Mouse (Mus musculus) cerebellum, adult 18-20 months (tissue): ENCODE measurements around the gene Fbxl8.
A peak's percentile ranks its signal among the peaks of the same experiment; 100 is the strongest.

ENCODE experiments used
- DNase-seq, 2 experiments: peaks; one replicate each; pipeline ENCODE4 v3.0.0; 2021

Fbxl8 gene

GRCm38 (mm10) chr8:105305211-105306145 is 41.0 kb downstream of the Fbxl8 start, which contains the start of gene Elmo3:
TSS of gene Elmo3 (plus strand) at chr8:105305601.
- peak; percentile 76 to 80 for DNase-seq

GRCm38 (mm10) chr8:105306146-105306691 is 41.8 kb downstream of the Fbxl8 start:
- peak in 1 of 2 experiments; percentile 39 for DNase-seq

- DNase-seq = peak in 1 of 2 experiments; percentile 37
These were observed 43.2 kb downstream of the Fbxl8 start for GRCm38 (mm10) chr8:105307670-105308069.

- peak in 1 of 2 experiments; percentile 43 for DNase-seq
These were observed 44.0 kb downstream of the Fbxl8 start for GRCm38 (mm10) chr8:105308428-105308827.

GRCm38 (mm10) chr8:105309142-105309847 is 44.8 kb downstream of the Fbxl8 start:
- peak; percentile 93 to 95 for DNase-seq

- DNase-seq = peak in 1 of 2 experiments; percentile 46
These were observed 45.7 kb downstream of the Fbxl8 start for GRCm38 (mm10) chr8:105310118-105310517.

GRCm38 (mm10) chr8:105311718-105312117 is 47.3 kb downstream of the Fbxl8 start:
- DNase-seq = no peak

GRCm38 (mm10) chr8:105312891-105313481 is 48.5 kb downstream of the Fbxl8 start:
- peak in 1 of 2 experiments; percentile 55 for DNase-seq

- DNase-seq = no peak
These were observed 49.4 kb downstream of the Fbxl8 start for GRCm38 (mm10) chr8:105313622-105314402.

- DNase-seq = peak; percentile 61 to 64
These were observed 50.8 kb downstream of the Fbxl8 start for GRCm38 (mm10) chr8:105315073-105315769.

- no peak for DNase-seq
These were observed 53.5 kb downstream of the Fbxl8 start for GRCm38 (mm10) chr8:105317941-105318340.

- no peak for DNase-seq
These were observed 54.3 kb downstream of the Fbxl8 start for GRCm38 (mm10) chr8:105318662-105319190.
